Mouse (Mus musculus): ENCODE data around the gene Smg6. TPM values are rescaled to one million over a fixed set of nuclear protein-coding genes. Genes with fewer than 3 reads are reported as not detected.

Smg6 gene
- polyA plus RNA-seq, 1 experiment from 2014 or later: 19.2 TPM

GRCm38 (mm10) chr11:74959501-74959900 is 33.9 kb downstream of the Smg6 start:
- no peak overlapping the region for H3K4me3 ChIP-seq (replicated peaks; ENCODE audit: low read length)
- no peaks in the 10 kb centered on the region for H3K27me3 ChIP-seq (replicated peaks; ENCODE audit: control insufficient read depth, insufficient read depth, low read length)
- H3K9ac ChIP-seq (replicated peaks; ENCODE audit: low read depth, low read length): no peak overlapping the region
- 85% methylated on average over 2 of the region's 2 CpGs for WGBS
- no peaks in the 10 kb centered on the region for H3K36me3 ChIP-seq (ENCODE audit: control insufficient read depth, insufficient read depth)
- ATAC-seq: no peak
- H3K4me2 ChIP-seq (ENCODE audit: low read length): no peak overlapping the region
- H3K9me3 ChIP-seq (ENCODE audit: control insufficient read depth, low read length): no peaks in the 10 kb centered on the region
- H3K27ac ChIP-seq (ENCODE audit: low read length): no peak overlapping the region
- 0 out of 2 replicates have a peak, but pooled peaks cover 2% of the 10 kb centered on the region for H3K4me1 ChIP-seq (replicated peaks; ENCODE audit: control insufficient read depth, insufficient read depth, low read length)

DNA sequence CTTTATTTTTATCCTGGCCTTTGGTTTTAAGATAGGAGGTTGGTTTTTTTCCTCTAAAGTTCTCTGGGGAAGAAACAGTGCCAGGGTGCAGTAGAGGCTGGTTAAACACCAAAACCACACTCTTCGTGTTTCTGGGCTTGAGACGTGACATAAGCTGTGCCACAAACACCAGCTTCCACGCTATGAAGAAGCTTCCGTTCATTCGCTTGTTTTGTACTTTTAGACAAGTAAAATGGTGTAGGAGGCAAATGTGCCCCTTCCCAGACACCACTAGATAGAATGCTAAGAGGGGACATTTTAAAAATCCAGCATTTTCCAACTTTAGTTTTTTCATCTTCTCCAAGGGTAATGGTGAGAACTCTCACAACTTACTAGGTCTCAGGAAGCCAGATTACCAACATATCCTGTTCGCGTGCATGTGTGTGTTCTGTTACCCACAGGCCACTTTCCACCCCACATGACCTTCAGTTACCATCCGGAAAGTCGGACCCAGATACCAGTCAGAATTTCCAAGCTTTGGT is 34.5 kb downstream of the Smg6 start:
- Histone ChIP-seq H3K9me3 (ENCODE audit: control insufficient read depth, low read length) (no peaks in the 10 kb centered on the region), H3K27ac (ENCODE audit: low read length) (no peak overlapping the region), H3K4me3 (replicated peaks; ENCODE audit: low read length) (no peak overlapping the region), H3K36me3 (ENCODE audit: control insufficient read depth, insufficient read depth) (no peaks in the 10 kb centered on the region), H3K4me2 (ENCODE audit: low read length) (no peak overlapping the region), H3K9ac (replicated peaks; ENCODE audit: low read depth, low read length) (no peak overlapping the region), H3K27me3 (replicated peaks; ENCODE audit: control insufficient read depth, insufficient read depth, low read length) (no peaks in the 10 kb centered on the region), H3K4me1 (replicated peaks; ENCODE audit: control insufficient read depth, insufficient read depth, low read length) (0 out of 2 replicates have a peak, but pooled peaks cover 2% of the 10 kb centered on the region)
- 98% methylated on average over 9 of the region's 9 CpGs for WGBS
- no peak for ATAC-seq

DNA sequence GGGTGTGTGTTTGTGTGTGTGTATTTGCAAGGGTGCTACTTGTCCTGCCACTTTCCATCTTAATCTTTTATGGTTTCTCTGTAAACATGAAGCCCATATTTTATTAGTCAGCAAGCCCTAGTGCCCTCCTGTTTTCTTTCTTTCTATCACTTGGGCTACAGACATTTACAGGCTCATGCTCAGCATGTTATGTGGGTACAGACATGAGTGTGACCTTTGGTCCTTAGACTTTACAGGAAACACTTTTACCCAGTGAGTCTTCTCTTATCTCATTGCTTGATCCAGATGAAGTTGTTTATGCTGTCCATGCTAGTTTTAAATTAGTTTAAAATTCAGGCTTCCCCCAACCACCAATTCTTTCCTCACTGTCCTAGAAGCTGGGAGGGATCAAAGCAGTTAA is 36.3 kb downstream of the Smg6 start:
- H3K4me2 ChIP-seq (ENCODE audit: low read length): no peak overlapping the region
- ATAC-seq: no peak
- no peak overlapping the region for H3K4me3 ChIP-seq (replicated peaks; ENCODE audit: low read length)
- no peaks in the 10 kb centered on the region for H3K9me3 ChIP-seq (ENCODE audit: control insufficient read depth, low read length)
- H3K36me3 ChIP-seq (ENCODE audit: control insufficient read depth, insufficient read depth): no peaks in the 10 kb centered on the region
- H3K4me1 ChIP-seq (replicated peaks; ENCODE audit: control insufficient read depth, insufficient read depth, low read length): 0 out of 2 replicates have a peak, but pooled peaks cover 2% of the 10 kb centered on the region
- H3K27me3 ChIP-seq (replicated peaks; ENCODE audit: control insufficient read depth, insufficient read depth, low read length): no peaks in the 10 kb centered on the region
- H3K27ac ChIP-seq (ENCODE audit: low read length): no peak overlapping the region
- no peak overlapping the region for H3K9ac ChIP-seq (replicated peaks; ENCODE audit: low read depth, low read length)

DNA sequence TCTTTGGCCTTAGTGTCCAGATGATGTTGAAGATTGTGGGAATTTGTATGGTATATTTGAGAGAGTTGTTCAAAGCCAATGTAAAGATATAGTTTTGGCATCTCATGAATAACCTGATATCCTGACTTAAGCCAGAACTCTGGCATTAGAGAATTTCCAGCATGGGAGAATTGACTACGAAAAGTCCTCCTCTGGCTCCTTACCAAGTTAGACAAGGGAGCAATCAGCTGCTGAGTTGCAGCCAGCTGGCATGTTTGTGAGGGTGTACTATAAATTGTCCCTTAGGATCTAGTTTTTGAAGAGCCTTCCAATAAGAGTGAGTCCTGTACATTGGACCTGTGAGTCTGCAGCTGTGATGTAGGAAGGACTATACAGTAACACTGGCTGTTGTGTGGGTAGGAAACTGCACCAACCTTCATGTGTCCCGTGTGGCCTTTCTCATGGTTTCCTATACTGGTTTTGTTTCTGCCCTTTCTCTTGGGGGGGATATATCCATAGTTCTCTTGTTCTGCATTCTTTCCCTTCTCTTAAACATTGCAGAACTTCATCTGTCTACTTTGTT is 37.3 kb downstream of the Smg6 start:
- Histone ChIP-seq H3K9ac (replicated peaks; ENCODE audit: low read depth, low read length) (no peak overlapping the region), H3K4me2 (ENCODE audit: low read length) (no peak overlapping the region), H3K36me3 (ENCODE audit: control insufficient read depth, insufficient read depth) (no peaks in the 10 kb centered on the region), H3K4me1 (replicated peaks; ENCODE audit: control insufficient read depth, insufficient read depth, low read length) (0 out of 2 replicates have a peak, but pooled peaks cover 2% of the 10 kb centered on the region), H3K27ac (ENCODE audit: low read length) (no peak overlapping the region), H3K4me3 (replicated peaks; ENCODE audit: low read length) (no peak overlapping the region), H3K27me3 (replicated peaks; ENCODE audit: control insufficient read depth, insufficient read depth, low read length) (no peaks in the 10 kb centered on the region), H3K9me3 (ENCODE audit: control insufficient read depth, low read length) (no peaks in the 10 kb centered on the region)
- WGBS: 64% methylated on average over 2 of the region's 2 CpGs
- ATAC-seq: no peak

DNA sequence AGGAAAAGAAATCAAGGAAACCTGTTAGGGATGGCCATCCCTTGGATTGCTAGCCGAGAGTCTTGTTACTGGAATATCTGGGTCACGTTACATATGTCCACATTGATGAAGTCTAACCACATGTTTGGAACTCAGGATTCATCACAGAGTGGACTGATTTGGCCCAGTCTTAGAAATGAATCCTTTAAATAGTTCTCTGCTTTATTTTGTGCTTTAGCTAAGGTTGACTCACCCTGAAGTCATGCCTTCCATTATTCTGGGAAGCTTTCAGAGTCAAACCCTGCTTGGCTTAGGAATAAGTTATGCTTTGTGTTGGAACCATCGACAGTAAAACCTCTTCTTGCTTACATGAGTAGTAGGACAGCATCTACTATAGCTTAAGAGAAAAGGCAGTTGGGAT is 39.9 kb downstream of the Smg6 start:
- Histone ChIP-seq H3K4me3 (replicated peaks; ENCODE audit: low read length) (no peak overlapping the region), H3K36me3 (ENCODE audit: control insufficient read depth, insufficient read depth) (no peaks in the 10 kb centered on the region), H3K9ac (replicated peaks; ENCODE audit: low read depth, low read length) (no peak overlapping the region), H3K4me2 (ENCODE audit: low read length) (no peak overlapping the region), H3K9me3 (ENCODE audit: control insufficient read depth, low read length) (no peaks in the 10 kb centered on the region), H3K4me1 (replicated peaks; ENCODE audit: control insufficient read depth, insufficient read depth, low read length) (0 out of 2 replicates have a peak, but pooled peaks cover 2% of the 10 kb centered on the region), H3K27ac (ENCODE audit: low read length) (no peak overlapping the region), H3K27me3 (replicated peaks; ENCODE audit: control insufficient read depth, insufficient read depth, low read length) (no peaks in the 10 kb centered on the region)
- 93% methylated on average over 3 of the region's 3 CpGs for WGBS
- ATAC-seq: no peak

- H3K4me3 ChIP-seq (replicated peaks; ENCODE audit: low read length): no peak overlapping the region
- no peak overlapping the region for H3K9ac ChIP-seq (replicated peaks; ENCODE audit: low read depth, low read length)
- H3K9me3 ChIP-seq (ENCODE audit: control insufficient read depth, low read length): no peaks in the 10 kb centered on the region
- H3K4me1 ChIP-seq (replicated peaks; ENCODE audit: control insufficient read depth, insufficient read depth, low read length): no peaks in the 10 kb centered on the region
- ATAC-seq: no peak
- WGBS: 83% methylated on average over 7 of the region's 7 CpGs
- no peak overlapping the region for H3K4me2 ChIP-seq (ENCODE audit: low read length)
- no peaks in the 10 kb centered on the region for H3K27me3 ChIP-seq (replicated peaks; ENCODE audit: control insufficient read depth, insufficient read depth, low read length)
- H3K27ac ChIP-seq (ENCODE audit: low read length): no peak overlapping the region
- no peaks in the 10 kb centered on the region for H3K36me3 ChIP-seq (ENCODE audit: control insufficient read depth, insufficient read depth)
Measured at GRCm38 (mm10) chr11:74973290-74974157, 47.9 kb downstream of the Smg6 start.

DNA sequence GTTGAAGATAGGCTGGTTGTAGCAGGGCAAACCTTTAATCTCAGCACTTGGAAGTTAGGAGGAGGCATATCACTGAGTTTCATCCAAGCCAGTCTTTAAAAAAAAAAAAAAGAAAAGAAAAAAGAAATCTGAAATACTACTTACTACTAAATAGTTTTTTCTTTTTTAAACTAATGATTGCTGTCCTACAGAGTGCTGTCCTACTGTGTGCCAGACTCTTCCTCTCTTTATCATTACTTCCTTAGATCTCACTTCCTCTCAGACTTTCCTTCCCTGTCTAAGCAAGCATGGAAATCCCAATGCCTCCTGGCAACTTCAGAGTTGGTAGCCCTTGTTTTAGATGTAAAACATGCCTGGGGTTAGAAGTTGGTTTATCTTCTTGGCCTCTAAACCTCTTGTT is 49.0 kb downstream of the Smg6 start:
- no peaks in the 10 kb centered on the region for H3K9me3 ChIP-seq (ENCODE audit: control insufficient read depth, low read length)
- H3K4me1 ChIP-seq (replicated peaks; ENCODE audit: control insufficient read depth, insufficient read depth, low read length): no peaks in the 10 kb centered on the region
- H3K27me3 ChIP-seq (replicated peaks; ENCODE audit: control insufficient read depth, insufficient read depth, low read length): no peaks in the 10 kb centered on the region
- no peaks in the 10 kb centered on the region for H3K36me3 ChIP-seq (ENCODE audit: control insufficient read depth, insufficient read depth)
- no peak overlapping the region for H3K9ac ChIP-seq (replicated peaks; ENCODE audit: low read depth, low read length)
- H3K4me3 ChIP-seq (replicated peaks; ENCODE audit: low read length): no peak overlapping the region
- no peak for ATAC-seq
- H3K27ac ChIP-seq (ENCODE audit: low read length): no peak overlapping the region
- no peak overlapping the region for H3K4me2 ChIP-seq (ENCODE audit: low read length)

DNA sequence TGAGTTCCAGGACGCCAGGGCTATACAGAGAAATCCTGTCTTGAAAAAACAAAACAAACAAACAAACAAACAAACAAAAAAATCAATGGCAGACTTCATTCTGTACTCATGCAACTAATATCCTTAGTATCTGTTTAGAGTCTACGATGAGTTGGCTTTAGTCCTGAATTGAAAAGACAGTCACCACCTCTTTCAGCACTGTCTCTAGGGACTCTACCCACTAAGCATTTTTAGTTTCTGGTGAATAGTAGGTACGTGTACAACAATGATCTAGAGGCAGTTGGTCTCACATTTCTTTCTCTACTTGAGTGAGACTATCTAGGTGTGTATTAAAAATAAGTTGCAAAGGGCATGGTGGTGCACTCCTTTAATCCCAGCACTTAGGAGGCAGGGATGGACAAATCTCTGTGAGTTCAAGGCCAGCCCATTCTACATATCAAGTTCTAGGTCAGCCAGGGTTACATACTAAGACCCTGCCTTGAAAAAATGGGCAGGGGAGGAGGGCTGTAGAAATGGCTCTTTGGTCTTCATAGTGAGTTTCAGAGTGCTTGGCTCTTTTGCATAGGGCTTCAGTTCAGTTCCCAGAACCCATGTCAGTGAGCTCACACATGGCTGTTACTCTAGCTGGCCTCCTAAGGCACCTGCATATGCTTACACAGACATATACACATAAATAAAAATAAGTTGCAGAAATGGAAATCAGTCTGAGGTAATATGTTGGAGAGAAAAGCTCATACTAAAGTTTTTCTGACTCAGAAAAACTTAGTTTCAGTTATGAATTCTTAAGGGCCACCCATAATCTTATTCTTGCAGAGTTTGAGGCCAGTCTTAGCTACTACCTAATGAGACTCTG is 51.4 kb downstream of the Smg6 start:
- Histone ChIP-seq H3K36me3 (ENCODE audit: control insufficient read depth, insufficient read depth) (no peaks in the 10 kb centered on the region), H3K27ac (ENCODE audit: low read length) (no peak overlapping the region), H3K27me3 (replicated peaks; ENCODE audit: control insufficient read depth, insufficient read depth, low read length) (no peaks in the 10 kb centered on the region), H3K4me3 (replicated peaks; ENCODE audit: low read length) (no peak overlapping the region), H3K9me3 (ENCODE audit: control insufficient read depth, low read length) (no peaks in the 10 kb centered on the region), H3K9ac (replicated peaks; ENCODE audit: low read depth, low read length) (no peak overlapping the region), H3K4me1 (replicated peaks; ENCODE audit: control insufficient read depth, insufficient read depth, low read length) (no peaks in the 10 kb centered on the region), H3K4me2 (ENCODE audit: low read length) (no peak overlapping the region)
- 92% methylated on average over 3 of the region's 3 CpGs for WGBS
- no peak for ATAC-seq

GRCm38 (mm10) chr11:74981464-74981863 is 55.8 kb downstream of the Smg6 start:
- no peak for ATAC-seq
- Histone ChIP-seq H3K9me3 (ENCODE audit: control insufficient read depth, low read length) (no peaks in the 10 kb centered on the region), H3K9ac (replicated peaks; ENCODE audit: low read depth, low read length) (no peak overlapping the region), H3K4me2 (ENCODE audit: low read length) (no peak overlapping the region), H3K4me1 (replicated peaks; ENCODE audit: control insufficient read depth, insufficient read depth, low read length) (no peaks in the 10 kb centered on the region), H3K27ac (ENCODE audit: low read length) (no peak overlapping the region), H3K27me3 (replicated peaks; ENCODE audit: control insufficient read depth, insufficient read depth, low read length) (no peaks in the 10 kb centered on the region), H3K36me3 (ENCODE audit: control insufficient read depth, insufficient read depth) (no peaks in the 10 kb centered on the region), H3K4me3 (replicated peaks; ENCODE audit: low read length) (no peak overlapping the region)
- WGBS: 40% methylated on average over 2 of the region's 2 CpGs
